Mouse (Mus musculus) kidney, embryonic 14.5 days (tissue): ENCODE measurements around the gene Phrf1. TPM values are rescaled to one million over a fixed set of nuclear protein-coding genes. Genes with fewer than 3 reads are reported as not detected.

Source experiments
- ATAC-seq: fragments of 200-750 bp; cut with Nextera tagmentation; 2 replicates; pipeline ENCODE4 v1.8.0; 2017; ENCODE audit warnings: moderate number of reproducible peaks, mild to moderate bottlenecking, moderate TSS enrichment, moderate library complexity; ENCODE audit not compliant: low FRiP score, low TSS enrichment
- H3K27ac ChIP-seq: fragments of 300-500 bp; sonication (generic); 2 replicates; pipeline ENCODE4 v1.5.1; 2014; ENCODE audit warnings: low read depth, mild to moderate bottlenecking, low read length, moderate library complexity, mixed read lengths
- H3K27me3 ChIP-seq: fragments of 300-500 bp; sonication (generic); 2 replicates; pipeline ENCODE4 v1.6.1; 2014; ENCODE audit warnings: mild to moderate bottlenecking, low read length; ENCODE audit not compliant: control insufficient read depth, insufficient read depth
- H3K36me3 ChIP-seq: fragments of 300-500 bp; sonication (generic); 2 replicates; pipeline ENCODE4 v1.6.1; 2014; ENCODE audit warnings: low read length, mixed read lengths; ENCODE audit not compliant: control insufficient read depth, insufficient read depth
- H3K4me1 ChIP-seq: fragments of 300-500 bp; sonication (generic); 2 replicates; pipeline ENCODE4 v1.6.1; 2014; ENCODE audit warnings: low read length, mixed read lengths; ENCODE audit not compliant: control insufficient read depth, insufficient read depth
- H3K4me2 ChIP-seq: fragments of 300-500 bp; sonication (generic); replicated peaks from 2 replicates; pipeline ENCODE4 v1.6.1; 2014; ENCODE audit warnings: low read depth, mild to moderate bottlenecking, low read length
- H3K4me3 ChIP-seq: fragments of 300-500 bp; sonication (generic); 2 replicates; pipeline ENCODE4 v1.5.1; 2014; ENCODE audit warnings: mild to moderate bottlenecking, low read length
- H3K9ac ChIP-seq: fragments of 300-500 bp; sonication (generic); 2 replicates; pipeline ENCODE4 v1.6.1; 2014; ENCODE audit warnings: low read depth, mild to moderate bottlenecking, low read length, moderate library complexity
- H3K9me3 ChIP-seq: fragments of 300-500 bp; sonication (generic); 2 replicates; pipeline ENCODE4 v1.6.1; 2016; ENCODE audit warnings: low read length; ENCODE audit not compliant: control insufficient read depth
- WGBS: fragments of 180-500 bp; shearing (Covaris S2); extraction: QIAGEN DNeasy Blood & Tissue Kit; methylation state at CpG from one replicate; pipeline ENCODE4 v1.1.7; 2014; 5-methylcytosine and 5-hydroxymethylcytosine counted together
- microRNA counts: library from miRNA; unstranded; fragments of <30 nt; microRNA quantifications from one replicate; lab custom pipeline; 2017
- microRNA-seq: library from miRNA; unstranded; fragments of <30 nt; microRNA quantifications from one replicate; pipeline ENCODE4, GENCODE M21; 2016
- polyA plus RNA-seq: library from polyadenylated mRNA; unstranded; fragments of >200 nt; fragmentation: Nextera tagmentation; extraction: Ambion mirVana; gene quantifications from 2 replicates; pipeline ENCODE4 v1.2.1, GENCODE M21; 2014

Phrf1 gene
- polyA plus RNA-seq, 1 experiment from 2014 or later, result 82.6 TPM

DNA sequence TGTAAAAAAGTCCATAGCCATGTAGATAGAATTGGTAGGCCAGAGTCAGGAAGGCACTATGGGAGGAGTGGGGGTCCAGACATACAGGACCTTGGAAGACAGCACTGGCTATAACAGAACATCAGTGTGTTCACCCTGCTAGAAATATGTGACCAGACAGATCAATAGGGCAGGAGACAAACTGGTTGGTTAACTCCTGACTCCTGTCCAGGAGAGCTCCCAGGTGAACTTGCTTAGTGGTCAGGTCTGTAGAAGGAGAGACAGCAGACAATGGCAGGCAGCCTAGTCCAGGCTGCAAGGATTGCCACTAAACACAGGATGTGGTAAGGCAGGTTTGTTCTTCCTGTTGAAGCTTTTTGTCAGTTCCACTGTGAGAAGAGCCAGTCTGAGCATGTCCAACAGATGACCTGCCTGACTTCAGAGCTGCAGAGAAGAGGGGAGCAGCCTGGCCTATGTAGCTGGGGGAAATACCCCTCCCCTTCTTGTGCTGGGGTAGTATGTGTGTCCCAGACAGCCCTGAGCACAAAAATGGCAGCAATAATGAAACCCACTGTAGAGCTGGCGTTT, 74.2 kb downstream of the Phrf1 start:
- Histone ChIP-seq H3K4me3 (no peak overlapping the region), H3K4me1 (no peaks in the 10 kb centered on the region), H3K9ac (no peak overlapping the region), H3K27ac (no peak overlapping the region), H3K27me3 (no peaks in the 10 kb centered on the region), H3K9me3 (no peaks in the 10 kb centered on the region), H3K4me2 (no peak overlapping the region), H3K36me3 (peaks cover 83% of the 10 kb centered on the region)
- WGBS, result 85% methylated on average over 1 of the region's 1 CpGs
- no peak for ATAC-seq

- H3K9me3 ChIP-seq, result no peaks in the 10 kb centered on the region
- H3K36me3 ChIP-seq, result peaks cover 90% of the 10 kb centered on the region
- H3K27ac ChIP-seq, result no peak overlapping the region
- no peak overlapping the region for H3K9ac ChIP-seq
- no peak overlapping the region for H3K4me2 ChIP-seq
- WGBS, result 92% methylated on average over 4 of the region's 4 CpGs
- H3K4me3 ChIP-seq, result no peak overlapping the region
- H3K4me1 ChIP-seq, result no peaks in the 10 kb centered on the region
- no peaks in the 10 kb centered on the region for H3K27me3 ChIP-seq
- no peak for ATAC-seq
Observed at GRCm38 (mm10) chr7:141304537-141304936, 76.0 kb downstream of the Phrf1 start.

MicroRNAs within 50 kb of the gene (microRNA counts, 519-probe panel; counts per million panel counts)
- microRNA mmu-miR-210 (lab: Ali Mortazavi, UCI), result 5,886 counts per million, percentile 59 among the panel's probes with 10 or more counts

Small RNAs within 50 kb of the gene (microRNA-seq; reads per million reads assigned to microRNA genes)
- 298 reads per million, percentile 68 among the genes with 10 or more reads in this experiment for gene Mir210

Other genes starting within 250 kb of the Phrf1 start
- gene Ifitm3, start 218.0 kb upstream of the Phrf1 start, polyA plus RNA-seq, result 154 and 166 TPM in 2 replicates
- gene Ifitm6, start 210.9 kb upstream of the Phrf1 start, polyA plus RNA-seq, result 0.84 and 1.6 TPM in 2 replicates
- not detected in 2 replicates for gene Gm17387, start 199.7 kb upstream of the Phrf1 start, polyA plus RNA-seq
- gene B4galnt4, start 167.7 kb upstream of the Phrf1 start, polyA plus RNA-seq, result 13.7 and 14.4 TPM in 2 replicates
- gene Pkp3, start 150.6 kb upstream of the Phrf1 start, polyA plus RNA-seq, result 4.0 and 4.3 TPM in 2 replicates
- 9.5 and 11.7 TPM in 2 replicates for gene Sigirr, start 128.2 kb upstream of the Phrf1 start, polyA plus RNA-seq
- 3.0 and 4.4 TPM in 2 replicates for gene Ano9, start 111.0 kb upstream of the Phrf1 start, polyA plus RNA-seq
- gene Ptdss2, start 106.4 kb upstream of the Phrf1 start, polyA plus RNA-seq, result 58.4 and 63.1 TPM in 2 replicates
- 116 and 122 TPM in 2 replicates for gene Rnh1, start 55.9 kb upstream of the Phrf1 start, polyA plus RNA-seq
- 97.2 and 97.8 TPM in 2 replicates for gene Hras, start 34.8 kb upstream of the Phrf1 start, polyA plus RNA-seq
- 6.7 and 9.5 TPM in 2 replicates for gene Lrrc56, start 34.6 kb upstream of the Phrf1 start, polyA plus RNA-seq
- gene Lmntd2, start 14.7 kb upstream of the Phrf1 start, polyA plus RNA-seq, result 3.3 and 3.4 TPM in 2 replicates
- 52.0 and 52.9 TPM in 2 replicates for gene Rassf7, start 12.9 kb upstream of the Phrf1 start, polyA plus RNA-seq
- 2.4 and 2.7 TPM in 2 replicates for gene Irf7, start 37.7 kb downstream of the Phrf1 start, polyA plus RNA-seq
- gene Cdhr5, start 48.0 kb downstream of the Phrf1 start, polyA plus RNA-seq, result 1.7 and 3.5 TPM in 2 replicates
- 40.2 and 58.1 TPM in 2 replicates for gene Sct, start 50.3 kb downstream of the Phrf1 start, polyA plus RNA-seq
- gene Drd4, start 63.2 kb downstream of the Phrf1 start, polyA plus RNA-seq, result 1.4 and 1.6 TPM in 2 replicates
- 64.0 and 79.7 TPM in 2 replicates for gene Deaf1, start 98.9 kb downstream of the Phrf1 start, polyA plus RNA-seq
- 36.7 and 46.8 TPM in 2 replicates for gene Tmem80, start 99.0 kb downstream of the Phrf1 start, polyA plus RNA-seq
- 9.6 and 18.0 TPM in 2 replicates for gene Eps8l2, start 110.1 kb downstream of the Phrf1 start, polyA plus RNA-seq
- 321 and 322 TPM in 2 replicates for gene Taldo1, start 163.4 kb downstream of the Phrf1 start, polyA plus RNA-seq
- gene Gatd1, start 185.4 kb downstream of the Phrf1 start, polyA plus RNA-seq, result 50.7 and 54.5 TPM in 2 replicates
- gene Cend1, start 200.7 kb downstream of the Phrf1 start, polyA plus RNA-seq, result 0.46 and 1.6 TPM in 2 replicates
- 22.0 and 34.1 TPM in 2 replicates for gene Slc25a22, start 209.1 kb downstream of the Phrf1 start, polyA plus RNA-seq
- 9.1 and 14.1 TPM in 2 replicates for gene Pidd1, start 215.2 kb downstream of the Phrf1 start, polyA plus RNA-seq
- 1,491 and 1,701 TPM in 2 replicates for gene Rplp2, start 218.6 kb downstream of the Phrf1 start, polyA plus RNA-seq
- 27.4 and 31.9 TPM in 2 replicates for gene Pnpla2, start 226.4 kb downstream of the Phrf1 start, polyA plus RNA-seq
- gene Cracr2b, start 232.3 kb downstream of the Phrf1 start, polyA plus RNA-seq, result 13.1 and 13.4 TPM in 2 replicates
- gene Cd151, start 238.6 kb downstream of the Phrf1 start, polyA plus RNA-seq, result 93.2 and 108 TPM in 2 replicates
- gene Polr2l, start 246.3 kb downstream of the Phrf1 start, polyA plus RNA-seq, result 77.9 and 85.5 TPM in 2 replicates
- 71.9 and 90.2 TPM in 2 replicates for gene Tspan4, start 246.5 kb downstream of the Phrf1 start, polyA plus RNA-seq